Mouse (Mus musculus) heart, postnatal 36 days (tissue): ENCODE measurements around the gene Cacna1a. TPM values are rescaled to one million over a fixed set of nuclear protein-coding genes. Genes with fewer than 3 reads are reported as not detected.
"Not testable (repeated sequence)": the region's sequence is repeated elsewhere in the genome, so short reads cannot be mapped to it uniquely, and the experiment has no call there.

Experiments
- DNase-seq, 2 experiments: peaks; one replicate each; pipeline ENCODE4 v3.0.0; 2021 to 2022
- intact Hi-C: fragments of 180-260 bp; cut with DNase I; formaldehyde crosslinking; loops from one replicate; pipeline ENCODE4 v1.15.1; 2025
- total RNA-seq, 2 experiments: library from RNA; stranded (reverse); gene quantifications; 2 replicates each; pipeline ENCODE4 v1.2.3; 2021

Gene Cacna1a
- total RNA-seq, 2 experiments from 2014 or later, result 1.7 to 4.4 TPM

DNA sequence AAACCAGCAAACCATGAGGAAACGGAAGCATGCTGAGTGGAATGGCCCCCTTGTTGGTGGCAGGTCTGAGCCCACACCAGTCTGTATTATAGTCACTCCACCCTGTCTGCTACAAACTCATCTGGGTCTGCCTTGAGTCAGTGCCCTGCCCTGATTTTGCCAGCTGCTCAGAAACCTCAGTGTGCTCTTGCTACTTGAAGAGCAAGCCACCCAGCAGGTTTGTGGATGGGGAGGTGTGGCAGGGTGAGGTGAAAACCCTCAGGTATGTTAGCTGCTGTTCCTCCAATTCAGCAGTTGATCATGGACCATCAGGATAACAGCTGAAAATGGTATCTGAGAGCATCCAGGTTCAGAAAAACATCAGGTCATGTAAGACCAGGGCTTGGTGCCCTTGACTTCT lies 279.8 kb downstream of the Cacna1a start:
- intact Hi-C loops, result no loop called here
- no peak for DNase-seq

DNA sequence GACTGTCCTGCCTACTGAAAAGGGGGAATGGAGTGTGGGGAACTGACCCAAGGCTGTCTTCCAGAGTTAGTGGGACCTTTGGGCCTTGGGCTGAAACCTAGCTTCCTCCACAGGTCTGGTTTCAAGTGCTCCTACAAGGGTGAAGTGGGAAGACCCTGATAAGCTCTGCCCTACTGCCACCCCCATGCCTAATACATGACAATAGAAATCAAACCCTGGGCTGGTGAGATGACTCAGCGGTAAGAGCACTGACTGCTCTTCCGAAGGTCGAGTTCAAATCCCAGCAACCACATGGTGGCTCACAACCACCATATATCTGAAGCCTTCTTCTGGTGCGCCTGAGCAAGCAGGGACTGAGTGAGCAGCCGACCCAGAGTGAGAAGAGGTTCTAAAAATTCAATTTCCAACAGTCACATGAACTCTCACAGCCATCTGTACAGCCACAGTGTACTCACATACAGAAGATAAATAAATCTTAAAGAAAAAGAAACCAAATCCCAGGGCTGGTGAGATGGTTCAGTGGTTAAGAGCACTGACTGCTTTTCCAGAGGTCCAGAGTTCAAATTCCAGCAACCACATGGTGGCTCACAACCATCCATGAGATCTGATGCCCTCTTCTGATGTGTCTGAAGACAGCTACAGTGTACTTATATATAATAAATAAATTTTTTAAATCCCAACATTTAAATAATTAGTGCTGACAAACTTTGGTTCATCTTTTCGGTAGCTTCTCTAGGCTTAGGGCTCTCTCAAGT lies 280.7 kb downstream of the Cacna1a start:
- intact Hi-C loops, result no loop called here
- no peak for DNase-seq

- DNase-seq, intact Hi-C loops: not testable (repeated sequence)
Measured at GRCm38 (mm10) chr8:84670295-84671006, 282.2 kb downstream of the Cacna1a start.

DNA sequence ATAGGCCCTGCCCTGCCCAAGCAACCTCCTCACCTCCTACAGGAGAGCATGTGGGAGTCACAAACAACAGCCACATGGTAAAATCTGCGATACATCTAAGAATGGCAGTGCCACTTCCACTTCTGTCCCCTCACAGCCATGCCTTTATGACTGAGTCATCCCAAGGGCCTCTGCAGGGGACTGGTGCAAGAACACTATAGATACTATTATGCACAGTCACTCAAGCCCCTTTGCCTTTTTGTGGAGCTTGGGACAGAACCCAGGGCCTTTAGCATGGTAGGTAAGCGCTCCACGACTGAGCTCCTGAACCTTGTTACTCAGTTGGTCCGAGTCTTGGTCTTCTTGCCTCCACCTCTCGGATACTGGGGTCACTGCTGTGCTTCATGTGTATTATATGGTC lies 289.1 kb downstream of the Cacna1a start:
- intact Hi-C loops, result no loop called here
- no peak for DNase-seq

GRCm38 (mm10) chr8:84681476-84681875 lies 293.2 kb downstream of the Cacna1a start:
- DNase-seq, result no peak
- intact Hi-C loops, result no loop called here

DNA sequence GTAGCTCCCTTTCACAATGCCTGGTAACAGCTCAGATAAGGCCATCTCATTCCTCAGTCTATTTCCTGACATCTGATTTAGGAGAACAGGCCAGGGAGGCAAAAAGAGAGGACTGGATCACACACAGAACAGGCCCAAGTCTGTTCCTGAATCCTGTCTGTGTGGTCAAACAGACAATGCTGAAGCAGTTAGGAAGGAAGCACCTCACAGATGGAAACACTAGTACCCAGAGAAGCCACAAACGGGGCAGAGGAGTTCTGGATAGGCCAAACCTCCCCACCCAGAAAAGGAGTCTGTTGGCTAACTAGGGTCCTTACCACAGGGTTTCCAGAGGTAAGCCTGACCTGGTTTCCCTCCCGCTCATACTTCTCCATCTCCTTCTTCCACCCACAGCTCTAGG lies 294.0 kb downstream of the Cacna1a start:
- DNase-seq, result no peak
- intact Hi-C loops, result no loop called here

DNA sequence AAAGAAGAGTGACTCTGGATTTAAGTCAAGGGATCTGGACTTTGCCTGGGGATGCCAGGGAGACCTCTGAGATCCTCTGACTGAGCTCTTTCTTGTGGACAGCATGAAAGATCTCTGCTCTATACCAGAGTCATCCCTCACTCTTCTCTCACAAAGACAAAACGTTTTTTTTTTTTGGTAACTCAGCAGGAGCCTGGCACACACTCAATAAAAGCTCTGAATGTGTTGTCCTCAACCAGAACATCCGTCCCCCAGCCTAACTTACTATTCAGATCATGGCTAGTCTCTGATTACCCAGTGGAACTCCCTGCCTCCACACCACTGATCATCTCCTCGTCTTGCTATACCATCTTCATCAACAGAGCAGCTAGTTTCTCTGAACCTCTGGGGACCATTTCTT lies 296.3 kb downstream of the Cacna1a start:
- intact Hi-C loops, result no loop called here
- no peak for DNase-seq

DNA sequence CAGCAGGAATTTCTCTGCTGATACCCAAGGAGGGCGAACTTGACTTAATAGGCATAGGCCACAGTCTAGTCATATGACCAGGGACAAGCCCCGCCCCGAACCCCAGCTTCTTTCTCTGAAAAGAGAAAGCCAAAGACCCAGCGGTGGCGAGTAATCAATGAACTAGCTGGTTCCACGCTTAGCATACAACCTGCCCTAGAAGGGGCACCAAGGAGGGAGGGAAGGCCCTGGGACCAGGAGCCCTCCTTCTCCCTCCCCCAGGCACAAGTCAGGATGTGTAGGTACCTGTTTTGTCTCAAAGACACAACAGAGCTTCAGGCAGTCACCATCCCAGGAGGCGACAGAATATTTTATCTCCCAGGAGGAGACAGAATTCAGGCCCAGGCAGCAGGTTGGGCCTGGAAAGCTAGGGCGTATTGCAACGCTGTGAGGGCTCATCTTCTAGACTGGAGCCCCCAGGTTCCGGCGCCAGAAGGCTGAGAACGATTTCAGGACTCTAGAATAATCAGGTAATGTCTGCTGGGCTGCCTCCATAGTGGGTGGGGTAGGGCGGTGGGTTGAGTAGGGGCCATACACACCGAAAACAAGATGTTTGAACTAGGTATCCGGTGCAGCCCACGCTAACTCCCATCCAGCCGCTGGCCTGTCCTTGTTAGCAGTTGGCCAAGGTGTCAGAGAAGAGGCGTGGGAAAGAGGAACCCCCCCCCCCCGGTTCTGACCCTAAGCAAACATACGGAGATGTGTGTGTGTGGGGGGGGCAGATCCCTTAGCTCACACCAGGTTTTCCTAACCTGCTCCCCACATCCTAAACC lies 298.2 kb downstream of the Cacna1a start, which contains the start of gene Trmt1:
Trmt1 (plus strand) TSS at position 117 of the 812 bp plus-strand sequence.
- intact Hi-C loops, result loop anchor here (2.0 kb wide), 2 partner anchors 22 to 48 kb away; no protein-coding TSS in a partner anchor
- peak in 1 of 2 experiments; percentile 28 for DNase-seq

- intact Hi-C loops, result loop anchor here (2.0 kb wide), 2 partner anchors 22 to 48 kb away; no protein-coding TSS in a partner anchor
- no peak for DNase-seq
Measured at GRCm38 (mm10) chr8:84687003-84687704, 298.9 kb downstream of the Cacna1a start.

GRCm38 (mm10) chr8:84687705-84688100 lies 299.5 kb downstream of the Cacna1a start, which contains the start of gene Nacc1:
Nacc1 (minus strand) TSS chr8:84687862.
- peak; percentile 86 to 87 for DNase-seq

GRCm38 (mm10) chr8:84689091-84689915 lies 301.1 kb downstream of the Cacna1a start:
- intact Hi-C loops, result no loop called here
- peak; percentile 88 to 90 for DNase-seq

More at GRCm38 (mm10) chr8:84687705-84688100, 299.5 kb downstream of the Cacna1a start, which contains the start of gene Nacc1:
- intact Hi-C loops, result loop anchor here (2.0 kb wide), 2 partner anchors 23 to 49 kb away; no protein-coding TSS in a partner anchor

Other genes starting within 250 kb of the Cacna1a start
- gene Cc2d1a, start 240.5 kb upstream of the Cacna1a start, total RNA-seq, result 10 to 100 TPM; 14.5 to 15.8 TPM
- gene 4930432K21Rik, start 240.4 kb upstream of the Cacna1a start, total RNA-seq, result under 1 TPM in 1 of 2 experiments, not detected in 1; 0.36 TPM
- under 1 TPM; 0.80 to 0.95 TPM for gene Nanos3, start 203.2 kb upstream of the Cacna1a start, total RNA-seq
- gene Zswim4, start 151.4 kb upstream of the Cacna1a start, total RNA-seq, result 10 to 100 TPM in 1 of 2 experiments, 1 to 10 TPM in 1; 9.5 to 11.0 TPM
- 100 to 1,000 TPM; 231 to 232 TPM for gene D8Ertd738e, start 138.7 kb upstream of the Cacna1a start, total RNA-seq
- gene Mri1, start 131.1 kb upstream of the Cacna1a start, total RNA-seq, result 10 to 100 TPM; 10.1 to 12.3 TPM
- gene Ccdc130, start 118.1 kb upstream of the Cacna1a start, total RNA-seq, result 10 to 100 TPM in 1 of 2 experiments, 1 to 10 TPM in 1; 7.5 to 11.0 TPM